Mouse (Mus musculus) midbrain, postnatal 0 days (tissue): Measurements from ENCODE around the gene Nhej1. TPM values are rescaled to one million over a fixed set of nuclear protein-coding genes. Genes with fewer than 3 reads are reported as not detected.

ENCODE experiments used
- ATAC-seq: fragments of 200-750 bp; cut with Nextera tagmentation; 2 replicates; pipeline ENCODE4 v1.8.0; 2017; ENCODE audit warnings: moderate number of reproducible peaks, mild to moderate bottlenecking, moderate TSS enrichment, moderate library complexity; ENCODE audit not compliant: low FRiP score
- DNase-seq: peaks from one replicate; pipeline ENCODE4 v3.0.0-alpha.2; 2015; ENCODE audit warnings: low spot score
- H3K27ac ChIP-seq: fragments of 300-500 bp; sonication (generic); 2 replicates; pipeline ENCODE4 v1.5.1; 2014; ENCODE audit warnings: low read depth, mild to moderate bottlenecking, low read length, mixed read lengths
- H3K27me3 ChIP-seq: fragments of 300-500 bp; sonication (generic); 2 replicates; pipeline ENCODE4 v1.6.1; 2014; ENCODE audit warnings: low read length, control low read depth, mixed read lengths; ENCODE audit not compliant: insufficient read depth
- H3K36me3 ChIP-seq: fragments of 300-500 bp; sonication (generic); 2 replicates; pipeline ENCODE4 v1.6.1; 2014; ENCODE audit warnings: low read length, control low read depth, mixed read lengths; ENCODE audit not compliant: insufficient read depth
- H3K4me1 ChIP-seq: fragments of 300-500 bp; sonication (generic); 2 replicates; pipeline ENCODE4 v1.6.1; 2014; ENCODE audit warnings: mild to moderate bottlenecking, control low read depth, antibody characterized with exemption, low read length, mixed read lengths; ENCODE audit not compliant: insufficient read depth
- H3K4me2 ChIP-seq: fragments of 300-500 bp; sonication (generic); 2 replicates; pipeline ENCODE4 v1.6.1; 2014; ENCODE audit warnings: low read depth, mild to moderate bottlenecking, low read length, mixed read lengths; ENCODE audit not compliant: poor library complexity, severe bottlenecking
- H3K4me3 ChIP-seq: fragments of 300-500 bp; sonication (generic); 2 replicates; pipeline ENCODE4 v1.5.1; 2014; ENCODE audit warnings: low read depth, mild to moderate bottlenecking, low read length, moderate library complexity
- H3K9ac ChIP-seq: fragments of 300-500 bp; sonication (generic); replicated peaks from 2 replicates; pipeline ENCODE4 v1.6.1; 2014; ENCODE audit warnings: mild to moderate bottlenecking, low read length, moderate library complexity, mixed read lengths; ENCODE audit not compliant: poor library complexity, severe bottlenecking
- H3K9me3 ChIP-seq: fragments of 300-500 bp; sonication (generic); 2 replicates; pipeline ENCODE4 v1.6.1; 2016; ENCODE audit warnings: low read length, control low read depth
- CTCF ChIP-seq: IDR thresholded peaks from 2 replicates; pipeline ENCODE4 v1.5.1; 2016; ENCODE audit warnings: antibody characterized with exemption, mild to moderate bottlenecking
- WGBS: fragments of 180-500 bp; shearing (Covaris S2); extraction: QIAGEN DNeasy Blood & Tissue Kit; methylation state at CpG from one replicate; pipeline ENCODE4 v1.1.7; 2014; 5-methylcytosine and 5-hydroxymethylcytosine counted together
- polyA plus RNA-seq: library from polyadenylated mRNA; unstranded; fragments of >200 nt; fragmentation: Nextera tagmentation; extraction: Ambion mirVana; gene quantifications from 2 replicates; pipeline ENCODE4 v1.2.1, GENCODE M21; 2015
- total RNA-seq: library from RNA; depleted of rRNA; stranded (reverse); fragments of >200 nt; gene quantifications from 2 replicates; pipeline ENCODE4 v1.2.3, GENCODE M21; 2014

Nhej1 gene
- total and polyA plus RNA-seq, 2 experiments from 2014 or later, result 2.4 to 3.4 TPM

DNA sequence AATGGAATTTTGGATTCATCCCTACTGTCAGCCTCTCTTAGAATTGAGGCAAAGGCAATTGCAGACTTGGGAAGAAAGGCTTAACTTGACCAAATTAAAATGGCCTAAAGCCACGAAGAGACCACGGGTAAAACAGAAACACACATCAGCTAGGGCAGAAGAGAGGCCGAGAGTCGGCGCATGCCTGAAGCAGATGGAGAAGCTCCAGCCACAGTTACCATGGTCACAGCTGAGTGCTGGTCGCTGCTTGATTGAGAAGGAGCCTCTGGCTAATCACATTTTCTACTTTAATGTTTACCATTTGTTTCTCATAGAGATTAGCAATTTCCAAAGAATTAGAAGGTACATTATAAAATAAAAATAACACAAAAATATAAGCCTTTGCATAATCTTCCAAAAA, 123.8 kb downstream of the Nhej1 start:
- no peaks in the 10 kb centered on the region for H3K9me3 ChIP-seq
- 54% methylated on average over 6 of the region's 6 CpGs for WGBS
- peak; percentile 53 for DNase-seq
- ATAC-seq, result no peak
- H3K4me2 ChIP-seq, result no peak overlapping the region
- no peak for TF ChIP-seq CTCF
- H3K9ac ChIP-seq, result no peak overlapping the region
- no peak overlapping the region for H3K27ac ChIP-seq
- no peak overlapping the region for H3K4me3 ChIP-seq
- no peaks in the 10 kb centered on the region for H3K27me3 ChIP-seq
- no peaks in the 10 kb centered on the region for H3K4me1 ChIP-seq
- H3K36me3 ChIP-seq, result no peaks in the 10 kb centered on the region

DNA sequence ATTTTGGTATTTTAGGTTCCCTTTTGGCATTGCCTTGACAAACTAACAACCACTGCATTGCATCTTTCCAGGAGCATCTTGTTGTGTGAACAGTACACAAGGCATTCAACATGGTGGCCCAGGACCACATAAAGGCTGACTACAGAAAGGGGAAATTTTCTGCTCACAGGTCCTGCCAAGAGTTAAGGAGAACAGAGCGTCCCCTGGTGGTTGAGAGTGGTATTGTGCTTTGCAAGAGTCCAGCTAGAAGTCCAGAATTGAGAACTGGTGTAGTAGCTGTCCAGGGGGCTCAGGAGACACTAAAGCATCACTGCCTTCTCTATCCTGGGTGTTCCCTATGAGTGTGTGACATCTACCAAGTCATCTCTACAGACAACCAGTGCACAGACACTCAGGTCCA, 124.5 kb downstream of the Nhej1 start:
- H3K9ac ChIP-seq, result no peak overlapping the region
- no peaks in the 10 kb centered on the region for H3K36me3 ChIP-seq
- no peaks in the 10 kb centered on the region for H3K4me1 ChIP-seq
- 7% methylated on average over 1 of the region's 1 CpGs for WGBS
- TF ChIP-seq CTCF, result peak; percentile 69
- ATAC-seq (no peak), DNase-seq (peak; percentile 17)
- no peak overlapping the region for H3K27ac ChIP-seq
- H3K4me2 ChIP-seq, result no peak overlapping the region
- H3K4me3 ChIP-seq, result no peak overlapping the region
- no peaks in the 10 kb centered on the region for H3K9me3 ChIP-seq
- no peaks in the 10 kb centered on the region for H3K27me3 ChIP-seq

DNA sequence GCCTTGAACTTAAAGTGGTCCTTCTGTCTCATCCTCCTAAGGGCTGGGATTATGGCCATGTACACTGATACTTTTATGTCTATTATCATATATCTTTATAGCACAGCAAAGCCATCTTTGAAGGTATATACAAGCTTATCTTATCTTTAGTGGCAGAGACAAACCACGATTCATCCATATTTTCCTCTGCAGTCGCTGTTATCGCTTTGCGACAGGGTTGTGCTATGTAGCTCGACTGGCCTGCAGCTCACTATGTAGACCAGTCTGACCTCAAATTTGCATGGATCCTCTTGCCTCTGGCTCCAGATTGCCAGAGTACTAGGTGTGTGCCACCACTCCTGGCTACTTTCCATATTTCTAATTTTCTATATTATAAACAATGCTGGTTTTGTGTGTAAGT, 125.8 kb downstream of the Nhej1 start:
- no peak overlapping the region for H3K9ac ChIP-seq

DNA sequence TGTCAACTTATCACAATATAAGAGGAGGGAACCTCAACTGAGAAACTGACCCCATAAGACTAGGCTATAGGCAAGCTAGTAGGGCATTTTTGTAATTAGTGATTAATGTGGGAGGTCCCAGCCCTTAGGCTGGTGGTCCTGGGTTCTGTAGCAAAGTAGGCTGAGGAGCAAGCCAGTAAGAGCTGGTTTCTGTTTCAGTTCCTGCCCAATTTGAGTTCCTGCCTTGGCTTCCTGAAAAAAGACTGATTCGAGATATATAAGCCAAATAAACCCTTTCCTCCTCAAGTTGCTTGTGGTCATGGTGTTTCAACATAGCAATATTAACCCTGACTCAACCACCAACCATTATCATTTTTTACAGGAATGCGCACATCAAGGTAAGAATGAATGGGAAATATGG, 127.8 kb downstream of the Nhej1 start:
- H3K27me3 ChIP-seq, result no peaks in the 10 kb centered on the region
- DNase-seq (no peak), ATAC-seq (no peak)
- H3K36me3 ChIP-seq, result no peaks in the 10 kb centered on the region
- no peaks in the 10 kb centered on the region for H3K9me3 ChIP-seq
- 80% methylated on average over 2 of the region's 2 CpGs for WGBS
- H3K4me1 ChIP-seq, result no peaks in the 10 kb centered on the region
- no peak for TF ChIP-seq CTCF
- no peak overlapping the region for H3K27ac ChIP-seq
- no peak overlapping the region for H3K4me2 ChIP-seq
- no peak overlapping the region for H3K9ac ChIP-seq
- H3K4me3 ChIP-seq, result no peak overlapping the region

More for the DNA sequence above, 125.8 kb downstream of the Nhej1 start:
- H3K4me2 ChIP-seq, result no peak overlapping the region
- no peak for TF ChIP-seq CTCF
- ATAC-seq (no peak), DNase-seq (no peak)
- no peaks in the 10 kb centered on the region for H3K9me3 ChIP-seq
- no peak overlapping the region for H3K4me3 ChIP-seq
- 84% methylated on average over 5 of the region's 5 CpGs for WGBS
- no peaks in the 10 kb centered on the region for H3K4me1 ChIP-seq
- H3K36me3 ChIP-seq, result no peaks in the 10 kb centered on the region
- no peaks in the 10 kb centered on the region for H3K27me3 ChIP-seq
- H3K27ac ChIP-seq, result no peak overlapping the region

DNA sequence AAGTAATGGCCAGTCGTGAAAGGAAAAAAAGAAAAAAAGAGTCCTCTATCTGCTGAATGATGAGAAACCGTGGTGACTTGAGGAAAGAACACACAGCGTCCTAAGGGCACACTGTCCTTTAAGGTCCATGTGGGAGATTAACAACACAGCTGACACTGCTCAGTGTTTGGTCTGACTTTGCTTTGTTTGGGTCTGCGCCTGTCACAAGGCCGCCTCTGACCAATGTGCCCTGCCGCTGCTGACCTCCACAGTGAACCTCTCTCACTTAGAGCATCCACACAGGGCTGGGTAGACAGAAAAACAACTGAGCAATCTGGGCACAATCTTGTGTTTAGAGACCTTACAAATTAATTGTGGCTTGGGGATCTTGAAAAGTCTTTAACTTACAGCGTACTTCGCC, 148.0 kb downstream of the Nhej1 start:
- no peak overlapping the region for H3K4me2 ChIP-seq
- DNase-seq, result no peak
- no peaks in the 10 kb centered on the region for H3K4me1 ChIP-seq
- no peak overlapping the region for H3K9ac ChIP-seq
- 89% methylated on average over 8 of the region's 8 CpGs for WGBS
- H3K9me3 ChIP-seq, result no peaks in the 10 kb centered on the region
- ATAC-seq, result no peak
- no peaks in the 10 kb centered on the region for H3K27me3 ChIP-seq
- H3K4me3 ChIP-seq, result no peak overlapping the region
- H3K36me3 ChIP-seq, result no peaks in the 10 kb centered on the region
- no peak for TF ChIP-seq CTCF
- H3K27ac ChIP-seq, result no peak overlapping the region

DNA sequence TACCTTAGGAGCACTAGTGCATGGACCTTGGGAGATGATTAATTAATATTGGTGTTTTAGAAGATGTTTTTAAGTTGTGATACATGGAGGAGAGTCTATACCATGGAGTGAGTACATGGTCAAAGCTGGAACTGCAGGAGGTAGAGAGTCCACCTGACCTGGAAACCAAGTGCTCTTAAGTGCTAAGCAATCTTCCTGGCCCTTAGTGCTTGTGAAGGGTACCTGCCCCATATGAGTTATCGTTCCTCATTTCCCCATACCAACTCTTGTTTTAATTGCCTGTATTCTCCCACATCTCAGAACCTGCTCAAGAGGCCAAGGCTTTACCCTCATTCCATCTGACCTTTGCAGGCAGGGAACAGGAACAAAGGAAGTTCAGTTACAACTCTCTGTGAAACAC, 149.1 kb downstream of the Nhej1 start:
- Histone ChIP-seq H3K36me3 (no peaks in the 10 kb centered on the region), H3K9ac (no peak overlapping the region), H3K4me1 (no peaks in the 10 kb centered on the region), H3K9me3 (no peaks in the 10 kb centered on the region), H3K4me3 (no peak overlapping the region), H3K4me2 (no peak overlapping the region), H3K27me3 (no peaks in the 10 kb centered on the region), H3K27ac (no peak overlapping the region)
- TF ChIP-seq CTCF, result no peak
- WGBS, result 100% methylated on average over 1 of the region's 1 CpGs
- ATAC-seq, result no peak
- DNase-seq, result no peak
